Mouse (Mus musculus) embryo, embryonic 11.5 days (tissue): ENCODE measurements around the gene Ndufv1.
"Not testable (repeated sequence)": the region's sequence is repeated elsewhere in the genome, so short reads cannot be mapped to it uniquely, and the experiment has no call there.

ENCODE experiments used
- DNase-seq: peaks from one replicate; pipeline ENCODE4 v3.0.0-alpha.2; 2012; ENCODE audit warnings: low read depth, low spot score

Gene Ndufv1

GRCm38 (mm10) chr19:3975866-3976265 is 36.7 kb downstream of the Ndufv1 start:
- no peak for DNase-seq

GRCm38 (mm10) chr19:3974608-3975007 is 38.0 kb downstream of the Ndufv1 start:
- DNase-seq, result not testable (repeated sequence)

GRCm38 (mm10) chr19:3972229-3972628 is 40.4 kb downstream of the Ndufv1 start, which contains the start of gene Aldh3b2:
Aldh3b2 (plus strand) TSS chr19:3972328.
- DNase-seq, result no peak

GRCm38 (mm10) chr19:3967258-3967657 is 45.3 kb downstream of the Ndufv1 start:
- DNase-seq, result no peak

- DNase-seq, result no peak
Measured at GRCm38 (mm10) chr19:3966330-3967075, 46.1 kb downstream of the Ndufv1 start.

GRCm38 (mm10) chr19:3964030-3964429 is 48.6 kb downstream of the Ndufv1 start:
- no peak for DNase-seq

GRCm38 (mm10) chr19:3962469-3962868 is 50.1 kb downstream of the Ndufv1 start:
- no peak for DNase-seq

- not testable (repeated sequence) for DNase-seq
Measured at GRCm38 (mm10) chr19:3961805-3962204, 50.8 kb downstream of the Ndufv1 start.

GRCm38 (mm10) chr19:3960211-3960610 is 52.4 kb downstream of the Ndufv1 start:
- DNase-seq, result no peak

- no peak for DNase-seq
Measured at GRCm38 (mm10) chr19:3959030-3959429, 53.6 kb downstream of the Ndufv1 start.

GRCm38 (mm10) chr19:3958470-3958869 is 54.1 kb downstream of the Ndufv1 start, which contains the start of gene Aldh3b3:
Aldh3b3 (plus strand) TSS chr19:3958645.
- DNase-seq, result no peak
